Mouse (Mus musculus) effector memory CD4-positive, alpha-beta T cell, adult 7 months (primary cell): ENCODE data around the gene Mrps18b. TPM values are rescaled to one million over a fixed set of nuclear protein-coding genes. Genes with fewer than 3 reads are reported as not detected.

Experiments
- polyA plus RNA-seq: library from polyadenylated mRNA; unstranded; fragments of 100-300 nt; shearing (Covaris generic); gene quantifications from one replicate; pipeline ENCODE4 v1.2.1, GENCODE M21; 2017

The Mrps18b gene
- 96.6 TPM for polyA plus RNA-seq

GRCm38 (mm10) chr17:35916297-35917142, at the start of gene Mrps18b, which contains the start of gene Ppp1r10:
Mrps18b (minus strand) TSS chr17:35916389.
Ppp1r10 (plus strand) TSS chr17:35916434.

GRCm38 (mm10) chr17:35909919-35910369, 6.2 kb downstream of the Mrps18b start, which contains the start of gene Atat1:
Atat1 (minus strand) TSS chr17:35910075.

GRCm38 (mm10) chr17:35896781-35897643, 19.2 kb downstream of the Mrps18b start, which contains the start of gene 2310061I04Rik:
2310061I04Rik (minus strand) TSS chr17:35897431.

GRCm38 (mm10) chr17:35879245-35880057, 36.7 kb downstream of the Mrps18b start, which contains the start of gene Dhx16:
Dhx16 (plus strand) TSS chr17:35879819.

GRCm38 (mm10) chr17:35865481-35866280, 50.5 kb downstream of the Mrps18b start, which contains the start of gene Ppp1r18:
Ppp1r18 (plus strand) TSS chr17:35865593.

GRCm38 (mm10) chr17:35861198-35861857, 54.9 kb downstream of the Mrps18b start, which contains the start of gene Nrm:
Nrm (plus strand) TSS chr17:35861318.

Other genes with a start within 250 kb of the Mrps18b start
- gene Vars2, start 248.8 kb downstream of the Mrps18b start, polyA plus RNA-seq = 11.9 TPM
- gene Gtf2h4, start 242.7 kb downstream of the Mrps18b start, polyA plus RNA-seq = 18.6 TPM
- 10.4 TPM for gene Ddr1, start 211.8 kb downstream of the Mrps18b start, polyA plus RNA-seq
- gene Ier3, start 94.7 kb downstream of the Mrps18b start, polyA plus RNA-seq = 50.6 TPM
- gene Flot1, start 93.2 kb downstream of the Mrps18b start, polyA plus RNA-seq = 65.4 TPM
- gene Tubb5, start 78.1 kb downstream of the Mrps18b start, polyA plus RNA-seq = 65.8 TPM
- gene Mdc1, start 74.9 kb downstream of the Mrps18b start, polyA plus RNA-seq = 9.3 TPM
- 33.0 TPM for gene Nrm, start 55.1 kb downstream of the Mrps18b start, polyA plus RNA-seq
- gene Ppp1r18, start 50.8 kb downstream of the Mrps18b start, polyA plus RNA-seq = 388 TPM
- 63.9 TPM for gene Dhx16, start 36.6 kb downstream of the Mrps18b start, polyA plus RNA-seq
- 37.3 TPM for gene 2310061I04Rik, start 19.0 kb downstream of the Mrps18b start, polyA plus RNA-seq
- gene Atat1, start 6.3 kb downstream of the Mrps18b start, polyA plus RNA-seq = 6.7 TPM
- 52.3 TPM for gene Ppp1r10, start within 50 bp of the Mrps18b start, polyA plus RNA-seq
- gene Abcf1, start 53.4 kb upstream of the Mrps18b start, polyA plus RNA-seq = 138 TPM
- gene Gnl1, start 63.5 kb upstream of the Mrps18b start, polyA plus RNA-seq = 69.5 TPM
- gene Prr3, start 63.8 kb upstream of the Mrps18b start, polyA plus RNA-seq = 27.8 TPM
- gene H2-T24, start 104.2 kb upstream of the Mrps18b start, polyA plus RNA-seq = 7.9 TPM
- 468 TPM for gene H2-T23, start 116.5 kb upstream of the Mrps18b start, polyA plus RNA-seq
- gene H2-T22, start 126.4 kb upstream of the Mrps18b start, polyA plus RNA-seq = 180 TPM
- 0.69 TPM for gene Gm6034, start 126.6 kb upstream of the Mrps18b start, polyA plus RNA-seq
- not detected for gene Gm11127, start 142.0 kb upstream of the Mrps18b start, polyA plus RNA-seq
- 1.3 TPM for gene Gm19684, start 205.3 kb upstream of the Mrps18b start, polyA plus RNA-seq
- gene Gm7030, start 213.0 kb upstream of the Mrps18b start, polyA plus RNA-seq = not detected